Mouse (Mus musculus) left cerebral cortex, adult 8-10 months (tissue): ENCODE data around the gene Plxdc2. TPM values are rescaled to one million over a fixed set of nuclear protein-coding genes. Genes with fewer than 3 reads are reported as not detected.

Experiments used
- DNase-seq, 2 experiments: peaks; one replicate each; pipeline ENCODE4 v3.0.0; 2022; ENCODE audit warnings: low spot score in 2 of 2
- total RNA-seq, 4 experiments: library from RNA; stranded (reverse); gene quantifications; 2 replicates each; pipeline ENCODE4 v1.2.4; 2022

Plxdc2 gene
- total RNA-seq, 4 experiments from 2014 or later = 35.1 to 52.3 (median 43.8) TPM

DNA sequence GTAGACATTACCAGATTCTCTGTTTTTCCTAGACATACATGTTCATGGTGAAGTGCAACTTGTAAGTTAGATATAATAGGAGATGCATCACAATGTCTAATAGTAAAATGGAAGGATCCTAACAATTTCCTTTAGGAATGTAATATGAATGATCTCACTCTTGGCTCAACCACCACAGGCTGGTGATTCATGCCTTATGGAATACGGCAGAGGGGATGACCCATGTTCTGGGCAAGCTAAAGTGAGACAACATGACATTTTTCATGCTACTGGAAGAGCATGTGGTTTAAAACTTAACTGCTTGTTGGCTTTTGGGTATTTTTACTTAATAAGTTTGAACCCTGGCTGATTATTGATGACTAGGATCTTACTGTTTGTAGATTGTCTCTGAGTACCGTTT lies 50.4 kb downstream of the Plxdc2 start:
- no peak for DNase-seq

DNA sequence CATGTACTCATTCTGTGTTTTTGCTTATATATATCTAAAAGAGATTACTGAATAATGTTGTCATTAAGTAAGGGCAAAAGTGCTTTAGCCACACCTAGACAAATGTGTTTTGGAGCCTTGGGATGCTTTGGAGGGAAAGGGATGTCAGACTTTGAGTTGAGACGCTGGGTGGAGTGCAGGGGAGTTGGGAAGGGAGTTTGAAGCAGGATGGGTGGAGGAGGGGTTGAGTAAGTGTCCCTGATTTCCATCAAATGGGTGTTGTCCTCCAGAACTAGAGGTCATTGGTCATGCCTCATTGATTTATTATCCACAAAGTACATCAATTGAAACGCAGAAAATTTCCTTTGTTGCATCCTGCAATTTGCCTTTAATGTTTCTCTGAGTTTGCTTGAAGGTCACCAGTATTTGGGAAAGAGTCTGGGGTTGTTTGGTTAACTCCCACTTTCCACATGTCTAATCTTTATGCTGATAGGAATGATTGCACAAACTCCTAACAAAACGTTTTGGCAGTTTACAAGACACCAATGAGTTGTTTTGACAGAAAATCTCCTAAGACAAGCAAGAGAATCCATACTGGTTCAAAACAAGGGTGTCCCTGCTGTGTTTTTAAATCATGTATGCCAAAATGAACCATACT lies 58.4 kb downstream of the Plxdc2 start:
- no peak for DNase-seq

DNA sequence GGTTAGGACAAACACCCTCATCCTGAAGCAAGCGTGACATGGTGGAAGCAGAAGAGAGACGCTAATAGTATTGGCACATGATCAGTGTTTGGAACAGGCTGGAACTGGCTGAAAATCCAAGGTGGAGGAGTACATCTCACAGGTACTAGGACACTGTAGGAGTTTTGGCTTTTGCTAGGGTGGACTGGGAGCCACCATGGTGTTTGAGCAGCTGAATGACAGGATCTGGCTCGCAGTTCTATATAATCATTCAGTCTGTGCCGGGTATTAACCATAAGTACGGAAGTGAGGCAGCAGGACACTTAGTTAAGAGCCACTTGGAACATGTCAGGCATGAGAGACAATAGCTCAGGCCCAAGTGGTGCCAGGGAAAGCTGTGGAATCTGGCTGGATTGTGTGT lies 82.9 kb downstream of the Plxdc2 start:
- DNase-seq = no peak

GRCm38 (mm10) chr2:16442643-16443042 lies 86.5 kb downstream of the Plxdc2 start:
- DNase-seq = no peak

DNA sequence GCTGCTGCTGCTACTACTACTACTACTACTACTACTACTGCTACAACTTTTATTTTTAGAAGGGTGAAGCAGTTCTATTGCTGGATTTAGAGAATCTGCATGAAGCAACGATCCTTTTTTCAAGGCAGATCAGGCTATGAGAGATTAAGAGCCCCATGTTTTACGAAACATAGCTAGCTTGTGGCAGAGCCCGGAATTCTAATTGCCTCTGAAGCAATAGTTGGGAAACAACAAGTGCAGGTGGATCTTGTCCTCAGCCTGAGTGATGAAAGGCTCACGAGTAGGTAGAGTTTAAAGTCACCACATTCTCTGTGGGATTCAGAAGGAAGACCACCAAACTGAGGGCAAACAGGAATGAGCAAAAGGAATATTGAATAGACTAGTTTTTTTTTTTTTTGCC lies 91.8 kb downstream of the Plxdc2 start:
- DNase-seq = no peak

- no peak for DNase-seq
Measured at GRCm38 (mm10) chr2:16450838-16451665, 94.9 kb downstream of the Plxdc2 start.

DNA sequence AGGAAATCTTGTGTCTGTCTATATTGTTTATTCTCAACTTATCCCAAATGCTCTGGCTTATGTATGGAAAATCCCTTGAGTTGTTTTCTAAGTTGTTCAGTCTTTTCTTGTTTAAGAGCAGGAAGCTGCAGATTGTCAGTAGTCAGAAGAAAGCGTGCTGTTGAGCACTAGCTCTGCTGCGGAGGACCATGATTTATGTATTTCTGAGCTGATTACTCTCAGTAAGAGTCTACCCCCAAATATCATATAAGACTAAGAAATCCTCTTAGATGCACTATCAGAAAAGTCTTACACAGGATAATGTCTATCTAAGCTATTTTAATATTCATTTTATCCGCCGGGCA lies 95.5 kb downstream of the Plxdc2 start:
- DNase-seq = no peak

GRCm38 (mm10) chr2:16452080-16452479 lies 96.0 kb downstream of the Plxdc2 start:
- no peak for DNase-seq

- DNase-seq = no peak
Measured at GRCm38 (mm10) chr2:16456264-16456780, 100.2 kb downstream of the Plxdc2 start.

DNA sequence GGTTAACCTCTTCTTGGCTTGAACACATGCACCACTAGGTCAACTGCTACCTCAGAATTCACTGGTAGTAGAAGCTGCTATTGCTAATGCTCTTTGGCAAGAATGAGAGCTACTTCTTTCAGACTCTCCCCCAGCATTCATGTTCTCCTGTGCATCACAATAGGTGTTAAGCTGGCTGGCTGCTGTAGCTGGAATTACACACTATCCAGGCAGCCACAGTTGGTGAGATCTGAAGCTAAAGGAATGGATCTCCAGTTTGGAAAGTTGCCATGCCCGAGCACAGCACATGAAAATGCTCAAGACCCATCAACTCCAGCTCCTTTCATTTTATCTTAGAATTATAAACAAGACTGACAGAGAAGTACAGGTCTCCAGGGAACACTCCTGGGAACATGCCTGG lies 103.4 kb downstream of the Plxdc2 start:
- peak in 1 of 2 experiments; percentile 12 for DNase-seq

DNA sequence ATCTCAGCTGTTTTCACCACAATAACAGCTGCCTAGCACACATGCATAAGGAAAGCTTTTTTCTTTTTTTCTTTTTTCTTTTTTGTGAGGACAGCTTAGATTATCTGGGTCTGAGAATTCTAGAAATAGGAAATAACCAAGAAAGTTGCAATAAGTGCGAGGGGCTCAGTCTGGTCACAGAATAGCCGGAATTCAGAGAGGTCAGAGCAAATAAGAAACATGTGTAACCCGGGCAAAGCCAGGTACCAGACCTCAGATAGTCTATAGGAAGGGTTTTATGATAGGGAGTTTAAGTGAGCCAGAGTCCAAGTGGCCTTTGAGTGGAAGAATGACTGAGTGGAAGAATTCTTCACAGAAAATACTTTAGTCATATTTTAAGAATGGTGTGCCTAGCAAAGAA lies 114.0 kb downstream of the Plxdc2 start:
- no peak for DNase-seq

DNA sequence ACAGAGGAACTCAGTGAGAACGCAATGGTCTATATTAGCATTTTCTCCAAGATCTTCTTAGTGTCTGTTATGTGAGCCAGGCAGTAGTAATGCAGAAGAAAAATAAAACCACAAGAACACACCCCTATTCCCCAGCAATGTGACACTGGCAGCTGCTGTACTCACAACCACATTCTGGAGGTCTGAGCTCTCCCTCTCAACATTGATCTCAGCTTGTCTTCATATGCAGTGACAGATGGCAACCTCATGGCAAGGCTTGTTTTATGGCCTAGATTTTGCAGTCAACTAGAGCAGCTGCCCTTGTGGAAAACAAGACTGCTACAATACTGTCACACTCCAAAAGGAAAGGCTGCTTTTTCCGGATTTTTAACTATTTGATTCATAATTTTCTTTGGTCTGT lies 127.8 kb downstream of the Plxdc2 start:
- DNase-seq = no peak

GRCm38 (mm10) chr2:16485970-16486369 lies 129.9 kb downstream of the Plxdc2 start:
- DNase-seq = no peak

GRCm38 (mm10) chr2:16491242-16491641 lies 135.1 kb downstream of the Plxdc2 start:
- DNase-seq = no peak

GRCm38 (mm10) chr2:16502843-16503242 lies 146.7 kb downstream of the Plxdc2 start:
- DNase-seq = no peak

GRCm38 (mm10) chr2:16507540-16508230 lies 151.6 kb downstream of the Plxdc2 start:
- DNase-seq = peak in 1 of 2 experiments; percentile 8

DNA sequence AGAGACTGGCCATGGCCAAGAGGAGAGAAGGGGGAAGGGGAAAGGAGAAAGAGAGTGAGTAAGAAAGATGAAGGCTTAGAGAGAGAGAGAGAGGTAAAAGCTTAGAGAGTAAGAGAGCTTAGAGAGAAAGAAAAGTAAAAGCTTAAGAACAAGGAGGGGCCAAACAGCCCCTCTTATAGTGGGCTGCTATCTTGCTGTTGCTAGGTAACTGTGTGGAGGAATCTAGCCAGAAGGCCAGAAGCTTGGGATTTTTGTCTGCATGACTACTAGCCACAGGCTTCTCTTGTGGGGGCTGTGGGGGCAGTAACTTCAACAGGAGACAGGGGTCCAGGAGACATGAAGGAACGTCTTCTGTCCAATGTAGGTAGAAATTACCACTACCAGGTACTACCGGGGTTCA lies 162.0 kb downstream of the Plxdc2 start:
- DNase-seq = no peak

- no peak for DNase-seq
Measured at GRCm38 (mm10) chr2:16523427-16523826, 167.3 kb downstream of the Plxdc2 start.

- DNase-seq = no peak
Measured at GRCm38 (mm10) chr2:16532244-16532643, 176.1 kb downstream of the Plxdc2 start.

DNA sequence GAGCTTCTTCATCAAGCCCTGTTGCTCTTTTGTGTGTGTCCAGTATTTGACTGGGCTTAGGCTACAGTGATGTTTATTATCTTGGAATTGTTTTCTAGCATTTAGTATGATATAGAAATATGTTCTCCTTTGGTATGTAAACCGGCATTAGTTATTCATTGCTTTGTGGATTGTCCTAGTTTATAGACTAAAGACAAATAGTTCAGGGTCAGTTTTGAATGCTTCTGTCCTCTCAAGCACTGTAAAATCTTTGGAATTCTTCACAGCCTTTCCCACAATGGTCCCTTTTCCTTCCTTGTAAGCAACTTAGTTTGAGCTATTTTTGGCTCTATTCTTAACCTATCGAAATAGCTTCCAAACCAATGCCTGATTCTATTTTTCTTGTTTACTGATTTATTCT lies 178.5 kb downstream of the Plxdc2 start:
- DNase-seq = no peak

DNA sequence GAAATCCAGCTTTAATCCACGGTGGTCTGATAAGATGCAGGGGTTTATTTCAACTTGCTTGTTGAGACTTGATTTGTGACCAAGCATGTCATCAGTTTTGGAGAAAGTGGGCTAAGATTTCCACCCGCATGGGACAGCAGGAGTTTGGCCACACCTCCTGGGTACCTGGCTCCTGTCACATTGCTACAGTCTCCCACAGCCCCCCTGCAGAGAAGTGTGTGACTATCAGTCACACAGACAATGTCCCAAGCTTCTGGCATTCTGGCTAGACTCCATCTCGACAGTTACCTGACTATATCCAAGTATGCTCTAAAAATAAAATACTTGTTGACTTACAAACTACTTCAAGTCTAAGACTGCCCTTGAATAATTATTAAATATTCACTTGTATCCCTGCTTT lies 185.1 kb downstream of the Plxdc2 start:
- no peak for DNase-seq

- DNase-seq = no peak
Measured at GRCm38 (mm10) chr2:16545207-16545606, 189.1 kb downstream of the Plxdc2 start.
